Mouse (Mus musculus) heart, adult 2 months (tissue): ENCODE measurements around the gene Ahsa2. TPM values are rescaled to one million over a fixed set of nuclear protein-coding genes. Genes with fewer than 3 reads are reported as not detected.
"Not testable (repeated sequence)": the region's sequence is repeated elsewhere in the genome, so short reads cannot be mapped to it uniquely, and the experiment has no call there.

Experiments used
- DNase-seq, 2 experiments: peaks; one replicate each; pipeline ENCODE4 v3.0.0; 2021
- H3K27ac ChIP-seq: fragments of 200-600 bp; 2 replicates; pipeline ENCODE4 v1.8.1; 2022
- H3K27me3 ChIP-seq: fragments of 200-500 bp; 2 replicates; pipeline ENCODE4 v1.6.1; 2012; ENCODE audit warnings: mild to moderate bottlenecking, low read length, inconsistent platforms, mixed read lengths; ENCODE audit not compliant: control insufficient read depth, insufficient read depth
- H3K36me3 ChIP-seq: fragments of 200-500 bp; 2 replicates; pipeline ENCODE4 v1.6.1; 2012; ENCODE audit warnings: low read length, inconsistent platforms; ENCODE audit not compliant: control insufficient read depth, insufficient read depth
- H3K4me1 ChIP-seq: fragments of 200-500 bp; 2 replicates; pipeline ENCODE4 v1.6.1; 2011; ENCODE audit warnings: low read length; ENCODE audit not compliant: control insufficient read depth, insufficient read depth
- H3K4me3 ChIP-seq: fragments of 200-600 bp; 2 replicates; pipeline ENCODE4 v1.8.1; 2022
- H3K79me2 ChIP-seq: fragments of 200-500 bp; replicated peaks from 2 replicates; pipeline ENCODE4 v1.6.1; 2012; ENCODE audit warnings: mild to moderate bottlenecking, inconsistent platforms, low read length, moderate library complexity, mixed read lengths; ENCODE audit not compliant: control insufficient read depth, insufficient read depth
- H3K9ac ChIP-seq: fragments of 200-500 bp; 2 replicates; pipeline ENCODE4 v1.6.1; 2012; ENCODE audit warnings: low read depth, mild to moderate bottlenecking, control low read depth, inconsistent platforms, low read length, mixed read lengths
- CTCF ChIP-seq: fragments of 200-600 bp; IDR thresholded peaks from 2 replicates; pipeline ENCODE4 v1.8.1; 2022; ENCODE audit warnings: antibody characterized with exemption, mild to moderate bottlenecking, moderate library complexity
- EP300 ChIP-seq: fragments of 200-500 bp; IDR thresholded peaks from 2 replicates; pipeline ENCODE4 v1.6.1; 2011; ENCODE audit warnings: low read depth, low read length, control low read depth; ENCODE audit not compliant: insufficient read depth
- POLR2A ChIP-seq: fragments of 200-500 bp; IDR thresholded peaks from 2 replicates; pipeline ENCODE4 v1.6.1; 2011; ENCODE audit warnings: mild to moderate bottlenecking, low read depth, low read length, control low read depth; ENCODE audit not compliant: insufficient read depth
- WGBS: fragments of 180-500 bp; shearing (Covaris S2); methylation state at CpG from one replicate; pipeline ENCODE4 v1.1.7; 2018; 5-methylcytosine and 5-hydroxymethylcytosine counted together
- intact Hi-C: fragments of 180-260 bp; cut with DNase I; formaldehyde crosslinking; loops from one replicate; pipeline ENCODE4 v1.15.1; 2025
- microRNA-seq, 2 experiments: library from miRNA; unstranded; fragments of <30 nt; microRNA quantifications; one replicate each; pipeline ENCODE4 v1.2.0; 2021
- polyA plus RNA-seq: library from polyadenylated mRNA; depleted of rRNA; stranded (reverse); fragments of >200 nt; gene quantifications from 2 replicates; pipeline ENCODE4 v1.2.3, GENCODE M21; 2012; rRNA removed
- total RNA-seq, 2 experiments: library from RNA; stranded (reverse); gene quantifications; 2 replicates each; pipeline ENCODE4 v1.2.3; 2021

The Ahsa2 gene
- total and polyA plus RNA-seq, 3 experiments = 9.0 to 53.0 (median 52.1) TPM

GRCm38 (mm10) chr11:23489955-23490354, 7.9 kb downstream of the Ahsa2 start:
- Histone ChIP-seq H3K36me3 (peaks cover 20% of the 10 kb centered on the region), H3K4me3 (no peak overlapping the region), H3K79me2 (0 out of 2 replicates have a peak, but pooled peaks cover 2% of the 10 kb centered on the region), H3K27ac (no peak overlapping the region), H3K27me3 (no peaks in the 10 kb centered on the region), H3K4me1 (no peaks in the 10 kb centered on the region), H3K9ac (no peak overlapping the region)
- no peak for DNase-seq
- WGBS = 76% methylated on average over 1 of the region's 1 CpGs
- TF ChIP-seq POLR2A (no peak), EP300 (no peak), CTCF (no peak)
- intact Hi-C loops = loop anchor here (10.0 kb wide), 3 partner anchors 145 to 505 kb away; partner anchors contain the start of genes 0610010F05Rik, Commd1, Gm28048 and Pex13

- 93% methylated on average over 2 of the region's 2 CpGs for WGBS
- H3K36me3 ChIP-seq, H3K4me3 ChIP-seq, DNase-seq, H3K27me3 ChIP-seq, H3K4me1 ChIP-seq, H3K27ac ChIP-seq, H3K79me2 ChIP-seq, intact Hi-C loops, H3K9ac ChIP-seq: not testable (repeated sequence)
These were observed 32.0 kb downstream of the Ahsa2 start for GRCm38 (mm10) chr11:23465862-23466261.

Small RNAs within 50 kb of the gene (microRNA-seq; reads per million reads assigned to microRNA genes)
- gene Gm47279 = 0 reads per million in 2 experiments

Other genes starting within 250 kb of the Ahsa2 start
- 10 to 100 TPM; 31.8 to 36.2 TPM for gene Xpo1, start 242.0 kb downstream of the Ahsa2 start, total RNA-seq
- gene Xpo1, start 242.0 kb downstream of the Ahsa2 start, polyA plus RNA-seq = 4.1 and 9.8 TPM in 2 replicates
- 10 to 100 TPM; 33.5 to 38.3 TPM for gene Usp34, start 191.1 kb downstream of the Ahsa2 start, total RNA-seq
- 8.0 and 16.5 TPM in 2 replicates for gene Usp34, start 191.1 kb downstream of the Ahsa2 start, polyA plus RNA-seq
- gene 1700093K21Rik, start 23.1 kb upstream of the Ahsa2 start, total RNA-seq = not detected
- gene 1700093K21Rik, start 23.1 kb upstream of the Ahsa2 start, polyA plus RNA-seq = 0.20 TPM in 1 of 2 replicates, not detected in the other
- gene 0610010F05Rik, start 135.6 kb upstream of the Ahsa2 start, total RNA-seq = 10 to 100 TPM in 1 of 2 experiments, 1 to 10 TPM in 1; 9.0 to 11.4 TPM
- 1.1 and 3.3 TPM in 2 replicates for gene 0610010F05Rik, start 135.6 kb upstream of the Ahsa2 start, polyA plus RNA-seq
- gene Pus10, start 167.6 kb upstream of the Ahsa2 start, total RNA-seq = 10 to 100 TPM in 1 of 2 experiments, 1 to 10 TPM in 1; 8.8 to 11.0 TPM
- 3.1 and 3.3 TPM in 2 replicates for gene Pus10, start 167.6 kb upstream of the Ahsa2 start, polyA plus RNA-seq
- 10 to 100 TPM; 29.0 to 29.2 TPM for gene Pex13, start 167.9 kb upstream of the Ahsa2 start, total RNA-seq
- 8.2 and 14.4 TPM in 2 replicates for gene Pex13, start 167.9 kb upstream of the Ahsa2 start, polyA plus RNA-seq